Mouse (Mus musculus) urinary bladder, adult 2 months (tissue): ENCODE data around the gene Lad1. TPM values are rescaled to one million over a fixed set of nuclear protein-coding genes. Genes with fewer than 3 reads are reported as not detected.

Source experiments
- DNase-seq: peaks from one replicate; pipeline ENCODE4 v3.0.0; 2022; ENCODE audit warnings: low spot score
- polyA plus RNA-seq: library from polyadenylated mRNA; depleted of rRNA; stranded (reverse); fragments of >200 nt; gene quantifications from 2 replicates; pipeline ENCODE4 v1.2.3, GENCODE M21; 2012; rRNA removed

The Lad1 gene
- polyA plus RNA-seq, 1 experiment, result 43.4 TPM

- no peak for DNase-seq
Measured at GRCm38 (mm10) chr1:135882385-135883109, 64.1 kb downstream of the Lad1 start.

Other genes with a start within 250 kb of the Lad1 start
- 25.0 and 40.9 TPM in 2 replicates for gene Nav1, start 211.3 kb upstream of the Lad1 start, polyA plus RNA-seq
- gene Csrp1, start 98.5 kb upstream of the Lad1 start, polyA plus RNA-seq, result 3,856 and 5,107 TPM in 2 replicates
- 124 and 138 TPM in 2 replicates for gene Phlda3, start 52.5 kb upstream of the Lad1 start, polyA plus RNA-seq
- 1.1 and 1.2 TPM in 2 replicates for gene Tnni1, start 39.2 kb upstream of the Lad1 start, polyA plus RNA-seq
- 274 and 426 TPM in 2 replicates for gene Tnnt2, start 17.8 kb downstream of the Lad1 start, polyA plus RNA-seq
- 3.5 and 4.4 TPM in 2 replicates for gene Pkp1, start 100.6 kb downstream of the Lad1 start, polyA plus RNA-seq
- not detected in 2 replicates for gene Igfn1, start 187.7 kb downstream of the Lad1 start, polyA plus RNA-seq
- 52.4 and 55.4 TPM in 2 replicates for gene Tmem9, start 189.6 kb downstream of the Lad1 start, polyA plus RNA-seq
- not detected in 2 replicates for gene Ascl5, start 232.2 kb downstream of the Lad1 start, polyA plus RNA-seq
- gene Cacna1s, start 234.2 kb downstream of the Lad1 start, polyA plus RNA-seq, result 0.08 and 0.27 TPM in 2 replicates